Mouse (Mus musculus) mature B cell (primary cell): ENCODE results near the gene Glyctk.

ENCODE experiments used
- in situ Hi-C: fragments of 300-500 bp; cut with MboI; formaldehyde crosslinking; loops from 2 replicates; pipeline ENCODE4 v1.14.3; 2019

Gene Glyctk

GRCm38 (mm10) chr9:106158037-106158491 is at the start of gene Glyctk:
Gene Glyctk, minus strand, starts transcription at chr9:106158138.
- in situ Hi-C loops, result no loop called here

DNA sequence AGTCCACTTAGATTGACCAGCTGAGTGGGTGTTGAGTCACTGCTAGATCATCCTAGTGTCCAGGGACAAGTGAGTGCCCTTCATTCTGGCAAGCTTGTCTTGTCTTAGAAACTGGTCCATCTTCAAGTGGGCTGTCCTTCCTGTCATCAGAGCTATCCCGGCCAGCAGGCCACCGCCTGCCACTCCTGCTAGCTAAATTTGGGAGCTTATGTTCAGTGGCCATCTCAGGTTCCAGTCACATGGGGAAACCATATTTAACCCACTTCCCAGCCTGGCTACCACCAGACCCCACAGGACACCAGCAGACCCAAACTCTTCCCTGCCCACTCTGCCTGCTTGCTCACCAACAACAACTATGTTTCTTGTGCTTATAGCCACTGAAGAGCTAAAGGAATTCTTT is 48.6 kb upstream of the Glyctk start:
- in situ Hi-C loops, result no loop called here

DNA sequence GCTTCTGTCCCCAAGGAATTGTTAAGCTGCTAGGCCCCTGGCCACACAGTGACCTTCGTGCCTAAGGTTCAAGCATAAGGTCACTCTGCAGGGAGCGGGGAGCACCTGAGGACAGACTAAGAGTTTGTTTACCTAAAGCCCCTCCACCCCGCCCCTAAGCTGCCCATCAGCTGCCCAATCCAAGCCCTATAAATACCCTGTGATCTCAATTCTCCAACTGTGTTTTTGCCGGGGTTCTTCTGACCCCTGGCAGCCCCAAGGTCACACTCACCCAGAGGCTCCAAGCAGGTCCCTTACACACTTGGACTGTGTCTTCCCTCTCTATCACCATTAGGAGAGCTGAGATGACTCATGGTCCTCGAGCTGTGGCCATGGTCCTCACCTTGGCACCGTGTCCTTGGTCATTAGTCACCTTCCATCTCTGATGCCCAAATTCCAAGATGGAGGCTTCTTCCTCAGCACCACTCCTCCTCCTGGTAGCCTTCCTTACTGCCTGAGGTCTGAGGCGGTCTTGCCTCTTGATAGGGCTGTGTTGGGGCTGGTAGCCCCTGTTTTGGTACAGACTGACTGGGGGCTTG is 47.9 kb upstream of the Glyctk start:
- in situ Hi-C loops, result no loop called here

- in situ Hi-C loops, result no loop called here
These were observed 46.3 kb upstream of the Glyctk start for GRCm38 (mm10) chr9:106203990-106204851.

- in situ Hi-C loops, result no loop called here
These were observed 45.1 kb upstream of the Glyctk start, which contains the start of gene Twf2 for GRCm38 (mm10) chr9:106202819-106203636. Gene Twf2, plus strand, starts transcription at chr9:106203108.

- in situ Hi-C loops, result no loop called here
These were observed 44.0 kb upstream of the Glyctk start for GRCm38 (mm10) chr9:106201895-106202294.

DNA sequence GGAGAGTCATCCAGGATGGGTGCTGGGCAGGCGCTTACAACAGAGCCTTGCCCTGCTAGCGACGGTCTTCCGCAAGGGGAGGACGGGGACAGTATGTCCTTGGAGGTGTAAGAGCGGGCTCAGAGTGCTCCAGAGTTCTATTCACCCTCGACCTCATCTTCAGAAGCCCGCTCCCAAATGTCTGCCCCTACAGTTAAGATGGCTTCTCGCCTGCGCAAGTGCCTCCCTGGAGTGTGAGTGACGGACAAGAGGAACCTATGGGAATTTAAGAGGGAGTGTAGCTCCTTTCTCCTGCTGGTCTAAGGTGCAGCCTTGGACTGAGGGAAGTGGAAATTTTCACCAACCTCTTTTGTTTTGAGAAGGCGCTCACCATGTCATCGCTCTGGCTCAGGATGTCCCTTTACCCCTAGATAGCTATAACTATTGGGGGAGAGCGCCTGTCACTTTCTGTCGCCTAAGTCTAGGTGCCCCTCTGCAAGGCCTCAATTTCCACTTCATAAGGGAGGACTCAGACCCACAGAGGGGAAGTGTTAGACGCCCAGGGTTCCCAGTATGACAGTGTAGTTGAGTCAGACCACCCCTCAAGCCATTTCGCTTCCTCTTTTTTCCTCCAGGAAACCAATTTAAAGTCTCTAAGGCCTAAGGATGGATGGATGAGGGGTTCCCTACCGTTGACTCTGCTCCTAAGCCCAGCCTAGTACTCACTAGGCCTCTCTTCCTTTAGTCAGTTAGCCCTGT is 41.8 kb upstream of the Glyctk start, which contains the start of gene Ppm1m:
Ppm1m (minus strand) TSS at position 212 of the 738 bp plus-strand sequence.
- in situ Hi-C loops, result no loop called here

DNA sequence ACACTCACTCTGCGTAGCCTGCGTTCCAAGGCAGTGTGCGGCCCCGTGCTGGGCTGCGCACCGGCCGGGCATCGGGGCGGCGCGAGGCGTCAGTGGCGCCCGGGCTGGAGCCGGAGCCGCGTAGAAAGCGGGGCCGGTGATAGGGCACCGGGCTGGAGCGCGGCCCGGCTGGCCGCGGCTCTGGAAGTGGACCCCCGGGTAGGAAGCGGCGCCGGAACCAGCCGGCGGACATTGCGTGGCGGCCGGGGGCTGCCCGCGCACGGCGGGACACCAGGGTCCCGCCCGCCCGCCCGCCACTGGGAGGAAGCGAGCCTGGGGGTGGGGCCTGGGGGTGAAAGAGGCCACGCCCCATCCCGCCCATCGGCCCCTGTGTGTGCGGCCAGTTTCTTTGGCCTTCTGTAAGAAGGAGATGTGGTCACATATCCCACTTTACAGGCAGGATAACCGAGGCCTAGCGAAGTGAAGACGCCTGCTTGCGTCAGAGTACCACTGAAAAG is 41.1 kb upstream of the Glyctk start:
- in situ Hi-C loops, result no loop called here

DNA sequence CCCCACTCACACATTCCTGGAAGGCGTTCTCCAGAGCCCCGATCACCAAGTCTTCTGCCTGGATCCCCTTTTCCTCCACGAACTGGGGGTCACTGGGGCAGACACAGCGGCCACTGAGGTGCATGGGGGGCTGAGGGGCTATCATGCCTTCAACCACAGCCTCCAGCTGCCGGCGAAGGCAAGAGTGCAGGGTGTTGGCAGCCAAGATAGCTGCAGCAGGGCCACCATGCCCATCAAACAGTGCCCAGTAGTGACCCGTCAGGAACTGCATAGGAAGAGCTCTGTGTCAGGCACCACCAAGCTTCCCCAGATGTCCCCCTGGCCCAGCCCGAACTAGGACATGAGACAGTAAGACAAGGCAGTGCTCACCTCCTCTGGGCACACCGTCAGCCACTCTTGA is 39.8 kb upstream of the Glyctk start:
- in situ Hi-C loops, result no loop called here

DNA sequence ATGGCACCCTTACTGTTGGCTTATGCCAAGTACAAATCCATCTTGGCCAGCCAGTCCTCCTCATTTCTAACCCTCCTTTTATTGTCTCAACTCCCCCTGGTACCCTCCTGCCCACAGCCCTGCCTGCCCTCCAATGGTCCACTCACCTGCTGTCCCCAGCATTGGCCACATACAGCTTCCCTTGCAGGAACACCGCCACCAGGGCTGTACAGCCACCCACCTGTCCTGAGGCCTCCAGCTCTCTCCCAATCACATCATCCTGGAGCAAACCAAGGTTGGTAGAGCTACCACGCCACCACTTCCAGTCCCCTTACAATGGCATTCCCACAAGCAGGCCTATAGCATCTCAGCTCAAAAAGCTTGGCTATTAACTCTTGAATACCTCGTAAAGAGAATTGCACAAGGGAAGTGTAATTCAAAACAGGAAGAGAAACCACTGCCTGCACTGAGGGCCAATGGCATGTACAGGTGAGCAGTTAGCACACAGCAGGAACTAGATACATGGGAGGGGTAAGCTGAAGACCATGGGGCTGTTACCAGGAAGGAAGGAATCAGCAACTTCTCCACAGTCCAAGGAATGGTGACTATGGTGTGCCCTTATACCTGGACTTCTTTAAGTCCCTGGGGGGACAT is 39.3 kb upstream of the Glyctk start:
- in situ Hi-C loops, result no loop called here

GRCm38 (mm10) chr9:106195693-106196092 is 37.8 kb upstream of the Glyctk start:
- in situ Hi-C loops, result no loop called here

- in situ Hi-C loops, result no loop called here
These were observed 36.2 kb upstream of the Glyctk start for GRCm38 (mm10) chr9:106193930-106194807.

DNA sequence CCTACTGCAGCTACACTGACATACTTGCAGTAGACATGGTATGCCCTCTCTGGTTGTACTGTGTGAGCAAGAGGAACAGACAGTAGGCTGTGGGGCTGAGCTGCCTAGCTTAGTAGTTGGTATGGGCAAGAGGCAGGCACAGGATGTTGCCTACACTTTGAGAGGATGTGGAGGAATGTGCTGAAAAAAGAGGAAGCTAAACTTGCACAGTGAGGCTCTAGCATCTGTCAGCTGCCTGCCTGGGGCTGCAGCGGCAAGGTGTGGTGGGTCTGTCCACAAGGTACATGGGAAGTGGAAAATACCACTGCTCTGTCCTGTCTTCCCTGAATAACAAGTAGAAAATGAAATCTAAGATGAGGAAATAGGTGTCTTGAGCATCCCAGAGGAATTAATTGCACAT is 35.1 kb upstream of the Glyctk start:
- in situ Hi-C loops, result no loop called here

- in situ Hi-C loops, result no loop called here
These were observed 34.1 kb upstream of the Glyctk start for GRCm38 (mm10) chr9:106192024-106192423.

DNA sequence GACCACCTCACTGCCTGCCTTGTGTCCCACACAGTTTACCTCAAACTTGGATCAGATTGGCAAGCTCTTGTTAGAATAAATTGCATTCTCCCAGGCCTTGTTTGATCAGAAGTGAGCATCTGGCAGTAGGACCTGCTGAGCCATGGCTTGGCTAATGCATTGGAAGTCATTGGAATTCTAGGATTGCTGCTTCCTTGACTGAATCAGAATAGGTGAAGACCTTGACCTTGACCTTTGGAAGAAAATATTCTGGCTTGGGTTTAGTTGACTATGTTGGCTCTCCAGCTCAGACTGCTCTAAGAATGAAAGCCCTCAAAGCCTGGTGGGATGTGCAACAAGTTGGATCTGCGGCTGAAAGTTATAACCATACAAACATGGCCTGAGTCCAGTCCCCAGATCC is 33.4 kb upstream of the Glyctk start:
- in situ Hi-C loops, result no loop called here

DNA sequence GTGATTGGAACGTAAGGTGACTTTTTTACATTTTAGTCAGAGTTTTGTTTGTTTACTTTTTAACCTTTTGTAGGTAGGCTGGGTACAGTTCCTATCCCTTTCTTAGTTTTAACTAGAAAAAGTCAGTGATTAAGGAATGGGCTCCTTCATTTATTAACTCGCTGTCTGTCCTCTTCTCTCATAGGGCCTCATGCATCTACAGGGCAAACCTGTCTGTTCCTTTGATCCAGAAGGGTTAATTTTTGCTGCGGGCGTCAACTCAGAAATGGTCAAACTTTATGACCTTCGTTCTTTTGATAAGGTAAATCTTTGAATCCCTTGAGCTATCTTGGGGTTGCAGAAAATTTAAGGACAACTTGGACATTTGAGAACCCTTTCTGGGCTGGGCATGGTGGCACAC is 26.1 kb upstream of the Glyctk start:
- in situ Hi-C loops, result no loop called here

DNA sequence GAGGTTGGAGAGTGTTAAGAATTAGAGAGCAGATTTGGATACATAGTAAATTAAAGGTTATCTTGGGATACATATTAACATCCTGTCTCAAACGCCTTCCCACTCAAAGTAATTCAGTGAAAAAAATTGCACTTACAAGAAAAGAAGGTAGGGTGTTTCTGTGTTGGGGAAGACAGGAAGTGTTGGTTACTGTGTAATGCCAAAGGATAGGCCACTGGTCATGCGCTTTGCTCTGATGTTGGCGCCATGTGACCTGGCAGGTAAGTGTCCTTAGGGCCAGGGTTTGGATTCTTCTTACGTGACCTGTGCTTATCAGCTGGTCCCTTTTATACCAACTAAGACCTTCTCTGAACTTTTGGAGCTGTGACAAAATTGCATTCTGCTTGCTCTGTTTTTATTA is 24.2 kb upstream of the Glyctk start:
- in situ Hi-C loops, result no loop called here

DNA sequence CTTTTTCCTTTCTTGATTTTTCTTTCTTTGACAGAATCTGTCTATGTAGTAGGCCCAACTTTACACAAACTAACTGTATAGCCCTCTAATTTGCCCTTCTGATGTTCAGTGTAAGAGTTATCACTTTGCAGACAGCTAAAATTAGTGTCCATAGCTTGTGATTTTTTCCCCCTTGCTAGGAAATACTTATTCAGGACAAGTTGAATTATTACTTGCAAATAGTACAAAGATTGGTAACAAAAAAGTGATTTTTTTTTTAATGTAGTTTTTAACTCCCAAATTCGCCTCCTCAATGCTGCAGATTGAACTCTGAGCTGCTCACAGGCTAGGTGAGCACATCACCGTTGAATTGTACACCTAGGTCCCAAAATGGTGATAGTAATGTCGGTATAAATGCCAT is 22.0 kb upstream of the Glyctk start:
- in situ Hi-C loops, result no loop called here

- in situ Hi-C loops, result no loop called here
These were observed 21.5 kb upstream of the Glyctk start for GRCm38 (mm10) chr9:106179454-106179853.

GRCm38 (mm10) chr9:106177799-106178198 is 19.9 kb upstream of the Glyctk start:
- in situ Hi-C loops, result no loop called here
